Mouse (Mus musculus) spleen, adult 18-20 months (tissue): ENCODE measurements around the gene Nsun6.

Source experiments
- DNase-seq, 2 experiments: peaks; one replicate each; pipeline ENCODE4 v3.0.0; 2022; ENCODE audit warnings: mixed read lengths in 2 of 2

The Nsun6 gene

GRCm38 (mm10) chr2:14989350-14989749, 65.5 kb downstream of the Nsun6 start:
- no peak for DNase-seq

GRCm38 (mm10) chr2:14988451-14988850, 66.4 kb downstream of the Nsun6 start:
- DNase-seq, result no peak

- DNase-seq, result no peak
These were observed 70.8 kb downstream of the Nsun6 start for GRCm38 (mm10) chr2:14984029-14984428.

GRCm38 (mm10) chr2:14961493-14961892, 93.4 kb downstream of the Nsun6 start:
- DNase-seq, result no peak

GRCm38 (mm10) chr2:14960963-14961488, 93.8 kb downstream of the Nsun6 start:
- no peak for DNase-seq

GRCm38 (mm10) chr2:14953090-14953489, 101.8 kb downstream of the Nsun6 start:
- DNase-seq, result no peak
